Mouse (Mus musculus) cerebellum, adult 9-10 months (tissue): ENCODE data around the gene Gm49601.

Experiments used
- DNase-seq: peaks from one replicate; pipeline ENCODE4 v3.0.0; 2022

Gm49601 gene

GRCm38 (mm10) chr16:18629390-18630231 is 3.4 kb upstream of the Gm49601 start, which contains the start of gene Sept5:
Gene Sept5 (minus strand): TSS chr16:18629954.
- peak; percentile 83 for DNase-seq

- DNase-seq = no peak
Observed at GRCm38 (mm10) chr16:18628948-18629340, 2.7 kb upstream of the Gm49601 start.

DNA sequence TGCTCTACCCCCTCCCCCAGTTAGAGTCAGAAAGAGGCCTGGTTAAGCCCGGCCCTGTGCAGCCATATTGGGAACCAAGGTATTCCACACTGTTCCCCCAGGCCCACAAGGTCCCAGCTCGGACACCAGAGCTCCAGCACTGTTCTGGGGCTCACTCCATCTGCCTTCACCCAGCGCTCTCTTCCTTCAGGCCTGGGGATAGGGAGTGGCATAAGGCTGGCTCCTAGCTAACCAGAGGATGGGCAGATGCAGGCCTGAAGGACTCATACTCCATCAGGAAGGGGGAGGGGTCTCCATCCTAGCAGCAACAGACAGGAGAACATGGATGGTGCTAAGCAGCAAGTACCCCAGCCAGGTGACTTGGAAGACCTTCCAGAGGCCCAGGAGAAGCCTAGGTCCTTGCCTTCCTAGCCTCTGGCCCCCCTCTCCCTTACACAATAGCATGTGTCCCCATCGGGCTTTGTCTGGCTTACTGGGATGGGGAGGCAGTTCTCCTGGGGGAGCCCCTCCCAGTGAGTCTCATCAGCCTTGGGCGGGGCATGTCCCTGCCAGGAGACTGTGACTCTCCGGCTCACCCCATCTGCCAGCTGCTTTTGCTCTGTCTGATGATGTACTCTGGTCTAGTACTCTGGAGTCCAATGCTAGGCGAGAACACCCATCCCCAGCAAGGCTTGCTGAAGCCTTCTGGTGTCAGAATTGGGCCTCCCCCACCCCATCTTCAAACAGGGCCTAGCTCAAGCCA is 2.1 kb upstream of the Gm49601 start:
- peak; percentile 57 for DNase-seq

- DNase-seq = peak; percentile 75
Observed at GRCm38 (mm10) chr16:18627163-18627562, 936 bp upstream of the Gm49601 start.

- peak; percentile 76 for DNase-seq
Observed at GRCm38 (mm10) chr16:18625791-18626311, 376 bp downstream of the Gm49601 start.

- DNase-seq = peak; percentile 48
Observed at GRCm38 (mm10) chr16:18625097-18625496, 1.1 kb downstream of the Gm49601 start.

GRCm38 (mm10) chr16:18624641-18625040 is 1.6 kb downstream of the Gm49601 start:
- no peak for DNase-seq

DNA sequence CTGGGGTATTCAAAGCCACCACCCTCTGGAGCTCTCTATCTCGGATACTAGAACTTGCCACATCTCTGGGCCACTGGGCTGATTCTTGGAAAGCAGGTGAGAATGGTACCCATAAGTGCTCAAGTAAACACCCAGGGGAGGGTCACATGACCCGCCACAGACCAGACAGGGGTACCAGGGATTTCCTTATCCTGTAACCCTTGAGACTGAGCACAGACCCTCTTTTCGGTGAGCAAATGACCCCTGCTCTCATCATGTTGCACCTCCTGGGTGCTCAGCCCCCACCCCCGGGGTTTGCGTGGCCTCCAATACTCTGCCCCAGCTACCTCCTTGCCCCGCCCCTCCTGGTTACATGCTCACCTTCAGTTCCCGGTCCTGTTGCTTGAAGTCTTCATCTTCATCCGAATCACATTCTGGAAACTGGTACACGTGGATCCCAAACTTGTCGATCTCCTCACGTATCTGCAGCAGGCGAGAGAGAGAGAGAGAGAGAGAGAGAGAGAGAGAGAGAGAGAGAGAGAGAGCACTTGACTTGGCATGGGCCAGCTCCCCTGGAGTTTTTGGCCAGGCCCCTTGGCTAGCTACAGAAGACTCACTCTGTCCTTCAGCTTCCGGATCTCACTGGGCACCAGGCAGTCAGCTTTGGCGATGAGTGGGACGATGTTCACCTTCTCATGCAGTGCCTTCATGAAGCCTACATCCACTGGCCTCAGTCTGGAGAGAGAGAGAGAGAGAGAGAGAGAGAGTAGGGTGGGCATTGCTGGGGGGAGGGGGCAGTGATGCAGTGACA is 2.3 kb downstream of the Gm49601 start:
- peak; percentile 62 for DNase-seq

DNA sequence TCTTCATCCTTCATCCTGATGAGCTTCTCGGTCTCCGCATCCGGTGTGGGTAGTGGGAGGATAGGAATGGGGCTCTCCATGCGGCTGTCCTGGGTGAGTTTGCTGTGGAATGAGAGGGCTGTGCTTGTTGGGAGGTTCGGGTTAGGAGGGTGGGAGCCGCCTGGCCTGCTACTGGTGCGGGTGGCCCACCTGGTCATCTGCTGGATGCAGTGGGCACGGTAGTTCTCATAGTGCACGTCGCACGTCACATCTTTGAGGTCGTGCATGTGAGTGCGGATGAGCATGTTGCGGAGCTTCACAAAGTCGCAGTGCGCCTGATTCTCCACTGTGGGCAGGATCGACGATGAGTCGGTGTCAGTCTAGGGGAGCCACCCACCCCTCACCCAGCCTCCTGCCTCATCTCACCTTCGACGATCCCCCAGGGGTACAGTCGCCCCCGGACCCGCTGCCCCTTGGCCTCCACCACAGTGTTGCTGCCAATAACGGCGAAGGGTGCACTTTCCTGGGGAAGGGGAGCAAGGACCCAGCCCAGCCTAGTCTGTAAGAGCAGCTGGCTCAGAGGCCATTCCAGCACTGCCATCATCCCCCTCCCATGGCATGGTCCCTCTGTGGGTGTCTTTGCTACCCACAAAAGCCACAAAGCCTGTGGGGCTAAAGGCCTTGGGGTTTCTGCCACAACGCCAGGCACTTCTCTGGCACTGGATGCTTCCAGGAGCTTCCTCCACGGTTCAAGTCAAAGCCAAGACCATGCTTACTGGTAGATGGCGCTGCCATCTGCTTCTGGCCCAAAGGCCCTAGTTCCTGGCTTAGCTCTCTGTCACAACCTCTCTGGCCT is 3.1 kb downstream of the Gm49601 start:
- DNase-seq = no peak

DNA sequence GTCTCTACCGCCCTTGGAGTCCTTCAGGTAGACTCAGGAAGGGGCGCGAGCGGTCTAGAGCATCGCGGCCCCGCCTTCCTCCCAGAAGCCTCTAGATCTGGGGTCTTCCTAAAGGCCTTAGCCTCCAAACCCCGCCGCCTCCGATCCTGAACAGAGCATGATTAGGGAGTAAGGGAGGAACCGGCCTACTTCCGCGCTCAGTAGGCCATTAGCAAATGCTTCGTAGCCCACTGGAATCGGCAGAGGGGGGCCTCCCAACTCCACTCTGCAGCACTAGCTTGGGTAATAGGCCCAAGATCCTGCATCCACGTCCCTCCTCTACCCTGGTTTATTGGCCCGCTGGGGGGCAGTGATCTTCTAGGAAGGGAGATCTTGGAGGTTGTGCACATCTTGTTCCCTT is 4.2 kb downstream of the Gm49601 start, which contains the start of gene Gp1bb:
Gene Gp1bb (minus strand): TSS at position 385 of the 400 bp plus-strand sequence.
- DNase-seq = peak; percentile 36

- DNase-seq = peak; percentile 35
Observed at GRCm38 (mm10) chr16:18621362-18622001, 4.7 kb downstream of the Gm49601 start.

- peak; percentile 66 for DNase-seq
Observed at GRCm38 (mm10) chr16:18620601-18621361, 5.4 kb downstream of the Gm49601 start.

GRCm38 (mm10) chr16:18620201-18620600 is 6.0 kb downstream of the Gm49601 start:
- no peak for DNase-seq

DNA sequence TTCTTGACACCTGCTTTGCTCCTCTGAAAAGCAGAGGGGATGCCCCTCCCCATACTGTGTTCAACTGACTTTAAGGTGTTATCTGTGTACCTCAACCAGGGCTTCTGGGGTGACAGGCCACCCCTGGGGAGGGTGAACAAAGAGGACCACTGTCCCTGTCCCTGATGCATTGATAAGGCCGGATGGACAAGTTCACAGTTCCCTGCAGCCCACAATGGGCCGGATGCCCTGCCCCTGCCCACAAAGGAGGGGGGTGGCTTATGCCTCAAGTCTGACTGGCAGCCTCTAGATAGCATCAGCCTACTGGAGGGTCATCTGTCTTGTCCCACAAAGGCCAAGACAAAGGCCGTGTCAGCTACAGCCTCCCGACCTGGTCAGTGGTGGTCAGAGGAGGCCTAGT is 7.1 kb downstream of the Gm49601 start:
- DNase-seq = peak; percentile 41

- DNase-seq = peak; percentile 31
Observed at GRCm38 (mm10) chr16:18618297-18618696, 7.9 kb downstream of the Gm49601 start.

DNA sequence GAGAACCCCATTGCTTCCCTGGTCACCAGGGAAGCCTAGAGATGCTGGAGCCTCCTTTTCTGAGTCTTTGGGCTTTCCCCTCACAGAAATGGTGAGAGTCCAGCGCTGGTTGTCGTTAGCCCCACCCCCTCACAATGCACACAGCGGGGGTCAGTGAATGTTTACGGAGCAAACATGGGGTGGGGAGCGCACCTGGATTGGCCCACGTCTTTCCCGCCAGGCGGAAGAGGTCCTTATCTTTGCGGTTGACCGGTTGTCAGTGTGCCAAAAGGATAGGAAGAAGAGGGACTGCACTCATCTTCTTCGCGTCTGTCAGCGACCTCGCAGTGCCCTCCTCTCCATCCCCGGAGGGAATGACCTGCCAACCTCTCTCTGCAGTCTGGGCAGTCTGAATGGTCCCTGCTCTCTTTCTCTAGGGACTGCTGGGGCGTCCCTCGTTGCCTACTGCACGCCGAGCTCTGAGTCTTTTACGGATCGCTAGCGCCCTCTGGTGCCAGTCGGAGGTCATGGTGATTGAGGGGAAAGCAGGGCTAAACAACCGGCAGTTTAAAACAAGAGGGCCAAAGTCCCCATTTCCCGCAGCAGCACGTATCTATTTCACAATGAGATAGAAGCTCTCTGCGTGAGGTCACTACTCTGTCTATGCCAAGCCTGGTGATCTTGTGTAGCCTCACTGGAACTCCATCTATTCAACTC is 8.7 kb downstream of the Gm49601 start:
- peak; percentile 91 for DNase-seq

- DNase-seq = no peak
Observed at GRCm38 (mm10) chr16:18613301-18613700, 12.9 kb downstream of the Gm49601 start.

DNA sequence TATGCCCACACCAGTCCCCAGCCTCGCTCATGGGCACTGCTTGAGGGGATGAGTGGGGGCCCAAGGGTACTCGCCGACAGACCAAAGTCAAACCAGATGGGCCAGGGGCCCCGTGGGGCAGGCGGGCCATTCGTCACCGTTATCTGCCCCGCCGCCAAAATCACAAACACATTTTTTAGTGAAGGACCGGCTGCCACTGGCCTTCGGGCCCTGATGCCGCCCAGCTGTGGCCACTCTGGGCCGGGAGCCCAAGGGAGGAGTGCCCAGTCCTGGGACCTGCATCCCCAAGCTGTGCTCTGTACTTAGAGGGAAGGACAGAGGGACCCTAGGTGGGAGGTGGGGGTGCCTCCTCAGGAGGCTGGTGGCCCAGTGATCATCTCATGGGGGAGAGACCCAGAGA is 14.5 kb downstream of the Gm49601 start:
- no peak for DNase-seq

DNA sequence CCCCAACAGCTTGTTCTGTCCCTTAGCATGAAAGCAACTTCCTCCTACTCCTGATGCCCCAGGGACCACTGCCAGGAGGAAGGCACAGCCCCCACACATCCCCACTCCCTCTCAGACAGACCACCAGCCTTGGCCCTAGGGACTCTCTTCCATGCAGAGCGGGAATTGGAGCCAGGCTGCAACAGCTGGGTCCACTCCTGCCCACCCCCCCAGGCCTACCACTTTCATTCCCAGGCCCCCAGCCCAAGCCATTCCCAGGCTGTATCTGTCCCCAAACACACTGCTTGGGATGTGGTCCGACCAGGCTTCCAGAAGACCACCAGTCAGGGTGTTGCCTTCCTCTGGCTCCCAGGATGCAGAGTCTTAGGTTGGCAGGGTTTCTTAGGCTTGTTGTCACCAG is 17.1 kb downstream of the Gm49601 start:
- no peak for DNase-seq

DNA sequence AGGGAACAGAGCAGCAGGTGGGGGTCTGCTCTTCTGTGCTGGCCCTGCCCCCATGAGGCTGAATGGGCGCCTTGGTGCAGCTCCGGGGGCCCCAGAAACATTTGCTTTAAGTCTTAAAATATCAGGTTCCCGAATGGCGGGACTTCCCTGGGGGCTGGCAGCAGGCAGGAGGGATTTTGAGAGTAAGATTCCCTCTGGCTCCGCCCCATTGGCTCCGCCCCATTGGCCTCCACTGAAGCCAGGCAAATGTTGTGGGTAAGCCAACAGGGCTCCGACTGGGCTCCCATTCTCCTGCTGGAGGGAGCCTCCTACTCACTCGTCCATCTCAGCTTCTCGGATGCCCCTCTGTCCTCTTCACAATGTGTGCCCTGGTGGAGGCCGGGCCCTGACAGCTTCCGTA is 18.0 kb downstream of the Gm49601 start:
- DNase-seq = no peak
